Mouse (Mus musculus) thymus, adult 2 months (tissue): ENCODE measurements around the gene Lhx1.

Experiments used
- CTCF ChIP-seq: fragments of 200-500 bp; IDR thresholded peaks from 2 replicates; pipeline ENCODE4 v1.5.1; 2012; ENCODE audit warnings: mild to moderate bottlenecking, control low read depth, low read length, moderate library complexity, borderline replicate concordance; ENCODE audit not compliant: control insufficient read depth, poor library complexity, insufficient read depth; ENCODE audit errors: extremely low read depth
- POLR2A ChIP-seq: fragments of 200-500 bp; IDR thresholded peaks from 2 replicates; pipeline ENCODE4 v1.6.1; 2012; ENCODE audit warnings: mild to moderate bottlenecking, low read length, control low read depth, moderate library complexity; ENCODE audit not compliant: control insufficient read depth, poor library complexity, insufficient read depth; ENCODE audit errors: extremely low read depth

- TF ChIP-seq POLR2A (no peak), CTCF (no peak)
Measured at GRCm38 (mm10) chr11:84539981-84540380, 14.6 kb upstream of the Lhx1 start.
